Mouse (Mus musculus) MEL (cell line): ENCODE data around the gene Lrrc34.

ENCODE experiments used
- BHLHE40 ChIP-seq: IDR thresholded peaks from 2 replicates; pipeline ENCODE4 v1.6.1; 2012; ENCODE audit warnings: low read depth, mild to moderate bottlenecking, inconsistent platforms, low read length, improper control_type of control experiment, borderline replicate concordance
- CHD2 ChIP-seq: IDR thresholded peaks from 2 replicates; pipeline ENCODE4 v1.6.1; 2011; ENCODE audit warnings: low read length, improper control_type of control experiment
- CTCF ChIP-seq, 3 experiments: IDR thresholded peaks in 2 of 3; conservative IDR thresholded peaks in 1 of 3; 2 replicates each; pipeline ENCODE4 v1.5.1; 2011 to 2012; ENCODE audit warnings: low read length in 3 of 3, low read depth in 2 of 3, mild to moderate bottlenecking in 2 of 3, improper control_type of control experiment in 1 of 3, inconsistent platforms in 1 of 3, mixed read lengths in 1 of 3, moderate library complexity in 1 of 3; ENCODE audit not compliant: control insufficient read depth in 1 of 3, insufficient read depth in 1 of 3, poor library complexity in 1 of 3, severe bottlenecking in 1 of 3
- EP300 ChIP-seq, 2 experiments: IDR thresholded peaks; 2 replicates each; pipeline ENCODE4 v1.6.1; 2011; ENCODE audit warnings: improper control_type of control experiment in 2 of 2, low read length in 2 of 2, low read depth in 1 of 2, mild to moderate bottlenecking in 1 of 2
- ETS1 ChIP-seq: IDR thresholded peaks from 2 replicates; pipeline ENCODE4 v1.6.1; 2012; ENCODE audit warnings: low read depth, mild to moderate bottlenecking, inconsistent platforms, low read length, improper control_type of control experiment, moderate library complexity
- GATA1 ChIP-seq: IDR thresholded peaks from 2 replicates; pipeline ENCODE4 v1.6.1; 2011; ENCODE audit warnings: low read depth, low read length, improper control_type of control experiment
- MAZ ChIP-seq: IDR thresholded peaks from 2 replicates; pipeline ENCODE4 v1.6.1; 2012; ENCODE audit warnings: low read depth, mild to moderate bottlenecking, inconsistent platforms, low read length, improper control_type of control experiment
- MEF2A ChIP-seq: IDR thresholded peaks from 2 replicates; pipeline ENCODE4 v1.6.1; 2014; ENCODE audit warnings: low read depth, mild to moderate bottlenecking, inconsistent platforms, low read length, improper control_type of control experiment; ENCODE audit not compliant: poor library complexity, insufficient replicate concordance, severe bottlenecking; ENCODE audit errors: extremely low read depth
- MXI1 ChIP-seq: IDR thresholded peaks from 2 replicates; pipeline ENCODE4 v1.6.1; 2011; ENCODE audit warnings: mild to moderate bottlenecking, low read depth, low read length, improper control_type of control experiment
- NELFE ChIP-seq: IDR thresholded peaks from 2 replicates; pipeline ENCODE4 v1.6.1; 2011; ENCODE audit warnings: low read depth, low read length, improper control_type of control experiment
- POLR2A ChIP-seq, 2 experiments: IDR thresholded peaks; 2 replicates each; pipeline ENCODE4 v1.6.1; 2011 to 2012; ENCODE audit warnings: low read length in 2 of 2, mild to moderate bottlenecking in 2 of 2, control low read depth in 1 of 2, improper control_type of control experiment in 1 of 2, low read depth in 1 of 2, moderate library complexity in 1 of 2; ENCODE audit not compliant: control insufficient read depth in 1 of 2, insufficient read depth in 1 of 2, poor library complexity in 1 of 2
- TCF12 ChIP-seq: IDR thresholded peaks from 2 replicates; pipeline ENCODE4 v1.6.1; 2014; ENCODE audit warnings: low read depth, mild to moderate bottlenecking, inconsistent platforms, low read length, improper control_type of control experiment, moderate library complexity
- ZMIZ1 ChIP-seq: IDR thresholded peaks from 2 replicates; pipeline ENCODE4 v1.6.1; 2012; ENCODE audit warnings: low read depth, mild to moderate bottlenecking, inconsistent platforms, low read length, improper control_type of control experiment, moderate library complexity

DNA sequence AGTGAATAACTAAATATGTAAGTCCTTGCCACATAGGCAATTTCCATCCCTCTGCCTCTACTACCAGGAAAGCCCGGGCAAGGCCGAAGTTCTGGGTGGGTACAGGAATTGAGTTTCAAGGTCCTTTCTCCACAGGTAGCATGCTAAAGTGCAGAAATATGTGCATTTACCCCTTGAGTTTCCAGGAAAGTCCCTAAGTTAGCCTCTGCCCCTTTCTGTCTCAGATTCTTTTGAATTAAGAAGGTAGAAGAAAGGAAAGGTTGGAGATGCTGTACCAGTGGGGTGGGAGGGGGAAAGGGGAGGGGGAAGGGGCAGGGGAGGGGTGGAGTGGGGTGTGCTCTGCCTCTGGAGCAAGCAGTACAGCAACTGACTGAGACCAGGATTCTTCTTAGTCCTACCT, 797 bp upstream of the Lrrc34 start:
- TF ChIP-seq POLR2A (IDR thresholded peaks at IDR 0.05; ENCODE audit: control insufficient read depth in 1 of 2, insufficient read depth in 1 of 2, low read depth in 1 of 2, low read length in 2 of 2, poor library complexity in 1 of 2) (no peak), CHD2 (no peak), CTCF (IDR thresholded peaks at IDR 0.05 in 2 of 3, conservative IDR thresholded peaks at IDR 0.05 in 1 of 3; ENCODE audit: control insufficient read depth in 1 of 3, insufficient read depth in 1 of 3, low read depth in 2 of 3, low read length in 3 of 3, poor library complexity in 1 of 3, severe bottlenecking in 1 of 3) (no peak), MXI1 (no peak), BHLHE40 (no peak), TCF12 (no peak), EP300 (IDR thresholded peaks at IDR 0.05; ENCODE audit: low read depth in 1 of 2, low read length in 2 of 2) (no peak), ZMIZ1 (no peak), MAZ (no peak), MEF2A (no peak), ETS1 (no peak), NELFE (no peak), GATA1 (no peak)
